Mouse (Mus musculus): ENCODE measurements around the gene Gm1123. TPM values are rescaled to one million over a fixed set of nuclear protein-coding genes. Genes with fewer than 3 reads are reported as not detected.

The Gm1123 gene
- polyA plus RNA-seq, 1 experiment from 2014 or later, result not detected

GRCm38 (mm10) chr9:99041994-99042393, 6.5 kb upstream of the Gm1123 start:
- no peak for DNase-seq (ENCODE audit: low spot score)
- 76% methylated on average over 9 of the region's 9 CpGs for WGBS
- H3K9me3 ChIP-seq (replicated peaks), result no peaks in the 10 kb centered on the region
- H3K36me3 ChIP-seq, result no peaks in the 10 kb centered on the region
- H3K27ac ChIP-seq, result no peak overlapping the region
- no peaks in the 10 kb centered on the region for H3K27me3 ChIP-seq (ENCODE audit: low read depth, poor library complexity, severe bottlenecking)
- H3K4me1 ChIP-seq, result no peaks in the 10 kb centered on the region
- H3K4me3 ChIP-seq, result no peak overlapping the region

GRCm38 (mm10) chr9:99034111-99034510, 1.4 kb downstream of the Gm1123 start:
- Histone ChIP-seq H3K36me3 (no peaks in the 10 kb centered on the region), H3K4me1 (no peaks in the 10 kb centered on the region), H3K27ac (no peak overlapping the region), H3K9me3 (replicated peaks) (no peaks in the 10 kb centered on the region), H3K27me3 (ENCODE audit: low read depth, poor library complexity, severe bottlenecking) (no peaks in the 10 kb centered on the region), H3K4me3 (no peak overlapping the region)
- 90% methylated on average over 8 of the region's 8 CpGs for WGBS
- DNase-seq (ENCODE audit: low spot score), result no peak

DNA sequence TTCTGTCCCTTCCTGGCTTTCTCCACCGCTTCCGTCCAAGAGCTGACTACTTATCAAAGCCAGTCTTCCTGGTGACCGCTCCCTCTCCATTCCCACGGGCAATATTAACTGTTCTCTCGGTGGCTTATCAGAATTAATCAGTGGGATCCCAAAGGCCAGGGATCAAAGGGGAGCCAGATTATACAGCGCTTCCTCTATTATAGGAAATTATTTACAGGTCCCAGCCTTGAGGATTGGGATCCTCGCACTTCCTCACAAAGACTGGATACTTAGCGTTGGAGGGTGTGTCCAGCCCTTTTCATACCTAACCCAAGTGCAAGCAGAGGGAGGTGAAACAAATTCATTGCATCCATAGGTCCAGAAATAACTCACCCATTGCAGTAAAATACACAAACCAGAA, 3.5 kb downstream of the Gm1123 start:
- Histone ChIP-seq H3K9me3 (replicated peaks) (no peaks in the 10 kb centered on the region), H3K4me3 (no peak overlapping the region), H3K27me3 (ENCODE audit: low read depth, poor library complexity, severe bottlenecking) (no peaks in the 10 kb centered on the region), H3K36me3 (no peaks in the 10 kb centered on the region), H3K4me1 (no peaks in the 10 kb centered on the region), H3K27ac (no peak overlapping the region)
- 88% methylated on average over 8 of the region's 8 CpGs for WGBS
- no peak for DNase-seq (ENCODE audit: low spot score)

- Histone ChIP-seq H3K9me3 (replicated peaks) (no peaks in the 10 kb centered on the region), H3K27ac (no peak overlapping the region), H3K4me1 (no peaks in the 10 kb centered on the region), H3K36me3 (no peaks in the 10 kb centered on the region), H3K27me3 (ENCODE audit: low read depth, poor library complexity, severe bottlenecking) (no peaks in the 10 kb centered on the region), H3K4me3 (no peak overlapping the region)
- no peak for DNase-seq (ENCODE audit: low spot score)
- WGBS, result 81% methylated on average over 4 of the region's 4 CpGs
Measured at GRCm38 (mm10) chr9:99021751-99022150, 13.8 kb downstream of the Gm1123 start.

DNA sequence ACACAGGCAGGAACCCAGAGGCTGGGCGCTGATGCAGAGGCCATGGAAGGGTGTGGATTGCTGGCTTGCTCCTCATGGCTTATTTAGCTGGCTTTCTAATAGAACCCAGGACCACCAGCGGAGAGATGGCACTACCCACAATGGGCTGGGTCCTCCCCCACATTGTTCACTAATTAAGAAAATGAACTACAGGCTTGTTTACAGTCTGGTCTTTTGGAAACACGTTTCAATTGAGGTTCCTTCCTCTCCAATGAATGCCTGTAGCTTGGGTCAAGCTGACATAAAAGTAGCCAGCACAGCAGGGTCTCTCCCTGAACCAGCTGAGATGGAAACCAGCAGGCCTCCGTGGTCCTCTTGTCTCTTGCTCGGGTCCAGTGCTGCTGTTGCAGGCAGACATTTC, 14.3 kb downstream of the Gm1123 start:
- DNase-seq (ENCODE audit: low spot score), result no peak
- no peak overlapping the region for H3K4me3 ChIP-seq
- 60% methylated on average over 5 of the region's 5 CpGs for WGBS
- H3K36me3 ChIP-seq, result no peaks in the 10 kb centered on the region
- H3K9me3 ChIP-seq (replicated peaks), result no peaks in the 10 kb centered on the region
- no peaks in the 10 kb centered on the region for H3K4me1 ChIP-seq
- no peak overlapping the region for H3K27ac ChIP-seq
- no peaks in the 10 kb centered on the region for H3K27me3 ChIP-seq (ENCODE audit: low read depth, poor library complexity, severe bottlenecking)

GRCm38 (mm10) chr9:99017679-99018078, 17.8 kb downstream of the Gm1123 start:
- Histone ChIP-seq H3K27me3 (ENCODE audit: low read depth, poor library complexity, severe bottlenecking) (no peaks in the 10 kb centered on the region), H3K4me3 (no peak overlapping the region), H3K36me3 (no peaks in the 10 kb centered on the region), H3K4me1 (no peaks in the 10 kb centered on the region; the same call in 1 of the 2 replicates), H3K27ac (no peak overlapping the region), H3K9me3 (replicated peaks) (no peaks in the 10 kb centered on the region)
- WGBS, result 87% methylated on average over 6 of the region's 6 CpGs
- DNase-seq (ENCODE audit: low spot score), result no peak

GRCm38 (mm10) chr9:99016759-99017158, 18.8 kb downstream of the Gm1123 start:
- whole genome bisulfite sequencing, result 87% methylated on average over 3 of the region's 3 CpGs
- no peak for DNase-seq (ENCODE audit: low spot score)

GRCm38 (mm10) chr9:99016301-99016700, 19.2 kb downstream of the Gm1123 start:
- H3K27me3 ChIP-seq (ENCODE audit: low read depth, poor library complexity, severe bottlenecking), result no peaks in the 10 kb centered on the region
- H3K9me3 ChIP-seq (replicated peaks), result no peaks in the 10 kb centered on the region
- H3K27ac ChIP-seq, result no peak overlapping the region
- H3K4me1 ChIP-seq, result peaks cover 5% of the 10 kb centered on the region
- no peaks in the 10 kb centered on the region for H3K36me3 ChIP-seq
- 64% methylated on average over 3 of the region's 3 CpGs for WGBS
- DNase-seq (ENCODE audit: low spot score), result no peak
- H3K4me3 ChIP-seq, result no peak overlapping the region

More at GRCm38 (mm10) chr9:99016759-99017158, 18.8 kb downstream of the Gm1123 start:
- Histone ChIP-seq H3K27me3 (ENCODE audit: low read depth, poor library complexity, severe bottlenecking) (no peaks in the 10 kb centered on the region), H3K4me1 (peaks cover 5% of the 10 kb centered on the region), H3K36me3 (no peaks in the 10 kb centered on the region), H3K4me3 (no peak overlapping the region), H3K27ac (no peak overlapping the region), H3K9me3 (replicated peaks) (no peaks in the 10 kb centered on the region)

- no peaks in the 10 kb centered on the region for H3K27me3 ChIP-seq (ENCODE audit: low read depth, poor library complexity, severe bottlenecking)
- H3K9me3 ChIP-seq (replicated peaks), result no peaks in the 10 kb centered on the region
- H3K36me3 ChIP-seq, result peaks cover 4% of the 10 kb centered on the region
- 96% methylated on average over 3 of the region's 3 CpGs for WGBS
- DNase-seq (ENCODE audit: low spot score), result no peak
- no peak overlapping the region for H3K4me3 ChIP-seq
- H3K27ac ChIP-seq, result no peak overlapping the region
- peaks cover 5% of the 10 kb centered on the region for H3K4me1 ChIP-seq
Measured at GRCm38 (mm10) chr9:99009898-99010199, 25.7 kb downstream of the Gm1123 start.

DNA sequence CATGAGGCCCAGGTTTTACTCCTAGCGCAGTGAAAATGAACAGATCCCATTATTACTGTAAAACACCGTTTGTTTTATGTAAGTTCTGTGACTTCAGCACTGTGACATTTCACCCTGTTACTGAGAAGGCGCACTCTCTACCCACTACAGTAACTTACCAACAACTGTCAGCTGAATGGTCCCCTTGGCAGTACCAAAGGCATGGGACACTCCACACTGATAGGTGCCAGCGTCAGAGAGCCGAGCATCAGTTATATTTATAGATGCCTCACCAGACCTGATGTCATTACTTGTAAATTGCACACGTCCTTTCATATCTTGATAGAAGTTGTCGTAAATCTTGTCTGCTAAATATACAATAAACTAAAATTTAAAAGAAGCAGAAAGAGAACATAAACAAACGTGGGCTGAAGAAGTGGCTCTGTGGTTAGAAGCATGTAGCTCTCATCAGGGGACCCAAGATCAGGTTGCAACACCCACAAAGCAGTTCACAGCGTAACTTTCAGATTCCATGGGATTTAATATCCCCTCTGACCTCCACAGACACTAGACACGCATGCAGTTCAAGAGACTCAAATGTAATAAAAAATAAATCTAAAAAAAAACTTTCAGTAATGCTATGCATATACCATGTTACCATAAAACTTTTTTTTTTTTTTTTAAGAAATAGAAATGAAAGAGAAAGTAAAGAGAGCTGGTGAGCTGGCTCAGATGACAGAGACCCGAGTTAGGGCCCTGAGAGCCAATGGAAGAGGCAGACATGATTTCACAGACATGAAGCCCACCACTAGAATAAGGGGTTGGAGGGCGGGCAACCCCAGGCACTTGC, 26.2 kb downstream of the Gm1123 start:
- DNase-seq (ENCODE audit: low spot score), result no peak
- Histone ChIP-seq H3K27ac (no peak overlapping the region), H3K36me3 (peaks cover 6% of the 10 kb centered on the region), H3K4me3 (no peak overlapping the region), H3K27me3 (ENCODE audit: low read depth, poor library complexity, severe bottlenecking) (no peaks in the 10 kb centered on the region), H3K9me3 (replicated peaks) (no peaks in the 10 kb centered on the region), H3K4me1 (peaks cover 5% of the 10 kb centered on the region)
- WGBS, result 83% methylated on average over 12 of the region's 12 CpGs

- Histone ChIP-seq H3K36me3 (peaks cover 47% of the 10 kb centered on the region), H3K27me3 (ENCODE audit: low read depth, poor library complexity, severe bottlenecking) (no peaks in the 10 kb centered on the region)
- 96% methylated on average over 6 of the region's 6 CpGs for WGBS
Measured at GRCm38 (mm10) chr9:99001326-99001725, 34.2 kb downstream of the Gm1123 start.

DNA sequence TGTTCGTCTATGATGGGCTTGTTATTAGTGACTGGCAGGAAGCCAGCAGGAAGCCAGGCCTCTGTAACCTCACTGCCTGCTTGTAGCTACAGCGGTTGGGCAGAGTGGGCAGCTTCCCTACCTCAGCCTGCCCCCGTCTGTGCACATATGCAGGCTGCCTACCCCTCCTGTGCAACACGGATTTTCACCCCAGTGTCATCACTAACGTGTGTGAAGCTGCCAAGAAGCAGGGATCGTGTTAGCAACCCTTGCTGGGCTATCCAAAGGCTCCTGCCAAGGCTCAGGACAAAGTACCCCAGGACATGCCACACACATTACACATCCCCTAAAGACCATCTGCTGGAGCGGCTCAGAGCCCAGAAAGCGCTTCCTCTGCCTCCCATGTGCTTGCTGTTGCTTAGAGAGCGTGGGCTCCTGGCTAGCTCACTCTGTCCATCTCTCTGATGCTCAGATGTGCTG, 35.6 kb downstream of the Gm1123 start:
- Histone ChIP-seq H3K27me3 (ENCODE audit: low read depth, poor library complexity, severe bottlenecking) (no peaks in the 10 kb centered on the region), H3K36me3 (peaks cover 51% of the 10 kb centered on the region), H3K4me3 (no peak overlapping the region), H3K9me3 (replicated peaks) (no peaks in the 10 kb centered on the region), H3K4me1 (no peaks in the 10 kb centered on the region), H3K27ac (no peak overlapping the region)
- 87% methylated on average over 9 of the region's 9 CpGs for WGBS
- DNase-seq (ENCODE audit: low spot score), result no peak

More at GRCm38 (mm10) chr9:99001326-99001725, 34.2 kb downstream of the Gm1123 start:
- Histone ChIP-seq H3K4me1 (no peaks in the 10 kb centered on the region), H3K27ac (no peak overlapping the region), H3K4me3 (no peak overlapping the region), H3K9me3 (replicated peaks) (no peaks in the 10 kb centered on the region)
- DNase-seq (ENCODE audit: low spot score), result no peak

DNA sequence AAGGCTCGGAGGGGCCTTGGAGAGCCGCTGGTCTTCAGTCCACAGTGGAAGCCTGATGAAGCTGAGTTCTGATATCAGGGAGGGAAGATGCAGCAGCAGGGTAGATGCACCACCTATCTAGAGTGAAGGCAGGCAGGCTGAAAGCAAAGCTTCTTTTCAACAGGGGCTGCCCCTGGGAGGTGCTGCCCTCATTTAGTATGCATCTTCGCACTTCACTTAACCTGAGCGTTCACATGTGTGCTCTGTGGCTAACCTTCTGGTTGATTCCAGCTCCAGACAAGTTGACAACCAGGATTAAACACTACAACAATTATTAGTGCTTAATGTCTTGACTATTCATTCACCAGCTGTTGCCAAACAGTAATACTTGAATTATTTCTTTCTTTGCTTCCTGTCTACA, 41.4 kb downstream of the Gm1123 start:
- peaks cover 30% of the 10 kb centered on the region for H3K36me3 ChIP-seq

More for the DNA sequence above, 41.4 kb downstream of the Gm1123 start:
- Histone ChIP-seq H3K4me3 (no peak overlapping the region), H3K4me1 (no peaks in the 10 kb centered on the region), H3K27me3 (ENCODE audit: low read depth, poor library complexity, severe bottlenecking) (no peaks in the 10 kb centered on the region), H3K9me3 (replicated peaks) (no peaks in the 10 kb centered on the region), H3K27ac (no peak overlapping the region)
- no peak for DNase-seq (ENCODE audit: low spot score)
- 91% methylated on average over 4 of the region's 4 CpGs for WGBS
